Mouse (Mus musculus): ENCODE results near the gene Rabl6.

Gene Rabl6

DNA sequence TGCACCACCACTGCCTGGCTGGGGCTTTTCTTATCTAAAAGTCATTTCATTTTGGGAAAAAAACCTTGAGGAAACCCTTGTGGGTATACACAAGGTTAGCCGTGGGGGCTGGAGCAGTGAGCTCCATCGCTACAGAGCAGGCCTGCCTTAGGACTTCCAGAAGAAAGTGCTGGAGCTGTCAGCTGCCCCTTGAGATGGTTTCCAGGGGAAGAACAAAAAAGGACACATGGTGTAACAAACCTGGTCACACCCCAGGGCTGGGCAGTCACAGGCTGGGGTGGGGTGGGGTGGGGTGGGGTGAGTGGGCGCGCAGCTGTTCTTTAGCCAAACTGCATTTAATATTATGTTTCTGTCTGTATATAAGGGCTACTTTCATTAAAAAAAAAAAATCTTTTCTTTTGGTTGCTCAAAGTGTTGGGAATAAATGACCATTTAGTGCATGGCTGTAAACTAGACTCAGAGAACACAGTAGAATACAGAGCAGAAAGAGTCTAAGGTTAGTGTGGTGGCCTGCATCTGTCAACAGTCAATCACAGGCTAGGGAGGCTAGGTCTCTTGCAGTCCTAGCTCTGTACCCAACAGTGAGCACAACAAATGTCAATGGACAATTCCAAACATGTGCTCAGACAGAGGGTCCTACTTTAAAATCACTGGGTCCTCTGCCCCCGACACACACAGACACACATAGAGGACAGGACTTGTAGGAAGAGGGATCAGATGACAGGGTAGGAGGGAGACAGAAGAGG, 11.4 kb downstream of the Rabl6 start:
- no peak for DNase-seq (ENCODE audit: low read depth, low spot score)

DNA sequence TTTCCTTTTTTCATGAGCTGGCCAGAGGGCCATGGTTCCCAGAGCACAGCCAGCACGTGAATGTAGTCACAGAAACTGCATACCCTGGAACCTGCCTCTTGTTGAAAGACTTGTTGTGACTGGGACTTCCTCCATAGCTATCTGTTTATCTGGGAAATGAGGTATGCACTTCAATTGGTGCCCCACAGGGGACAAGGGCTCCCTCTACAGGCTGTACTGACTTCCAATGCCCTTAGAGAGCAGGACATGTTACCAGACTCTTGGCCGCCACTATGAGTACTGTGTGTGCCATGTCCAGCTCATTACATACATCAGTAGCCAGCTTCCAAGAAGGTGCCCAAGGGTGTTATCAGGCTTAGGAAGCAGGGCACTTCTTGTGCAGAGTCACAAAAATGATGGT, 16.5 kb downstream of the Rabl6 start:
- DNase-seq (ENCODE audit: low read depth, low spot score): peak; percentile 57

DNA sequence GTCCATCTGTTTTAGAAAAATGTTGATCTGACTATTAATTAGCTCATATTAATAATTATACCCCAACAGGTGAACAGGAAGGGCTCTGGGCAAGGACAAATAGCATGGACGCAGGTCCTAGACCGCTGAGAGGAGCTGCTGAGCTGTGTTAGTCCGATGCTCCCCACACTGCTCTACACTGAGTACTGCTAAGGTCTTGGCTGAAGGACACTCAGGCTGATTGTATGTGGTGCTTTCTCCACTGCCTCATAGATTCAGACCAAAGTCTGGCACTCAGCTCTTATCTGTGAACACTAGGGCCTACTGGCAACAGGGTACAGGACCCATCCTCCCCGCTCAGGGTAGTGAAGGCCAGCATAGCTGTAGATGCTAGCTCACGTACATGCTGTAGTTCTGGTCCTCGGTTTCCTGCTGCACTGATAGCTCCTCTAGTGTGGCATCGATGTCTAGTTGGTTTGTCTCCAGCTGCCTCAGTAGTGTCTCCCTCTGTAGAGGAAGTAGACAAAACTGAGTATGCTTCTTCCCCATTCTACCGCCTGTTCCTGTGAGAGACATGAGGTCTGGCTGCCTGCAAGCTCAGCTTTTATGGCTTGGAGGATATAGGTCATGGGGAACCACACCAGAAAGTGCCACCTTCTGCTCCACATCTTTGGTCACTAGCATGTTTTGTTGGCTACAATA, 20.0 kb downstream of the Rabl6 start:
- no peak for DNase-seq (ENCODE audit: low read depth, low spot score)

DNA sequence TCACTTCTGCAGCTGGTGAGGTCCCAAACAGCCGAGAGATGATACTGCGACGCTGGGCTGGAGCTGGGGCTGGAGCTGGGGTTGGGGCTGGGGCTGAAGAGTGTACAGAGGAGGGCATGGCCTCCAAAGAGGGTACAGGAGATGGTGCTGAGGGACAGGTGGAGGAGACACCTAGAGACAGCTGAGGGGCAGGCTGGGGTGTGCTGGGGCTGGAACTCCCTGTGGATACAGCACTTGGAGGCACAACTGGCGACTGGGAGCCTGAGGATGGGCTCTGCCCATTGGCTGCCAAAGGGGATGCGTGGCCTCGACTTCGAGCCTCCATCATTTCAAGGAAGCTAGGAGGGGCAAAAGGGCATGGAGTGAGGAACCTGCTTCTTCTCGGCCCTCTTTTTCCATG, 21.0 kb downstream of the Rabl6 start:
- DNase-seq (ENCODE audit: low read depth, low spot score): no peak

DNA sequence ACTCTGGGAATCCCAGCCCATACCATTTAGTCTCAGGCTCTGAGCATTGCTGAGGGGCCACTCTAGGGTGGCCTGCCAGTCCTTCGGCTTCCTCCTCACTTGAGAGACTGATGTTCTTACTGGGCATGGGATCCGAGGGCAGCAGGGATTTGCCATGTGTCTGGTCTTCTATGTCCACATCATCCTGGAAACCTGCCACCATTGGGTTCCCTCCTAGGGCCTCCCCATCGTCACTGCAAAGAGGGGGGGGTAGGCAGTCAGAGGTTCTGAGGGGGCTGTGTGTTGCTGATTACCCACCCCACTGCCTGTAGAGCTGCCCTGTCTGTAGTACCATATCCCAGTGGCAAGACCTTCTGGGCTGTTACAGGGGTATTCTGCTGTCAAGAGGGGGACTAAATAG, 22.7 kb downstream of the Rabl6 start:
- no peak for DNase-seq (ENCODE audit: low read depth, low spot score)

DNA sequence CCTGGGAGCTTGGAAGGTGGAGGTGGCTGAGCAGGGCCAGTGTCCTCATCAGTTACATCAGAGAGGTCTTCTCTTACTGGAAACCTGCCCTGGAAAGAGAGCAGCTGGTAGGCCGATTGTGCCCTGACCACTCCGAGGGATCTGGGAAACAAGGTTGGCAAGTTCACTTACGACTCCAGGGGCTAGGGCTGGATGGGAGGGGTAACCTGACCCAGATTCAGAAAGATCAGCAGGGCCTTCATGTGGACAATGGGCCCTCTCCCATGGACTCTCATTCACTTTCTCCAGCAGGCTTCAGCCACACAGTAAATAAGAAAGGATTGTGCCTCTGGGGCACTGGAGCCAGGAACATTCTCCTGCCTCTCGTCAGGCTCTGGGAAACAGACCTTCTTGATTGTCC, 23.5 kb downstream of the Rabl6 start:
- DNase-seq (ENCODE audit: low read depth, low spot score): no peak

DNA sequence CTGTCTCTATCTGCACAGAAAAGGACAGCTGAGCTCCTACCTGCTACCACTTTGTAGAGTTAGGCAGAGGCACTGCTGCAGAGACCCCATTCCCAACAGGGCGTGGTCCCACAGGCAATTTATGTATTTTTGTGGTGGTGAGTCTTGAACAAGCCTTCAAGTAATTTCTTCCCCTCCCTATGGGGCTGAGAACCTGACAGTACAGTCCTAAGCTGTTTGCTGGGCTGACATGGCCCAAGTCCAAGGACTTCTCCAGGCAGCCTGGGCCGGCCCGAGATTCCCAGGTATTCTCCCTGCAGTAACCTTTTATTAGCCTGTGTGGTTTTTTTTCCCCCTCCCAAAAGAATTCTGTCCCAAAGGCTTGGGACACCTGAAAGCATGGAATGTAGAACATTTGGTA, 24.2 kb downstream of the Rabl6 start:
- DNase-seq (ENCODE audit: low read depth, low spot score): no peak

DNA sequence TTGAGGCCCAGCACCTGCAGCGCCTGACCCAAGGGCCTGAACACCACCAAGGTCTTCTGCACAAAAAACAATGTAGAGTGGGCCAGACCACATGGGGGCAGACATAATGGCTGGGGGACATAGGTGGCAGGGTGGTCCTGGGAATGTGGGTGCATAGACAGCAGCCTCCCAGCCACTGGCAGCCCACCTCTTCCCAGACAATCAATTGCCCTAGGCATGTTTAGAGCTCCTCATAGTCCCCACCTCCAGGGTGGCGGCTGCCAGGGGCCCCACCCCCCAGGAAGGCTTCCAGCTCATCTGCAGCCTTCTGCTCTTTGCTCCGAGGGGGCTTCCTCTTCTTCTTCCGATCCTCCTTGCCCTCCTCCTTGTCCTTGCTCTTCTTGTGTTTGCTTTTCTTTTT, 24.8 kb downstream of the Rabl6 start:
- DNase-seq (ENCODE audit: low read depth, low spot score): no peak

DNA sequence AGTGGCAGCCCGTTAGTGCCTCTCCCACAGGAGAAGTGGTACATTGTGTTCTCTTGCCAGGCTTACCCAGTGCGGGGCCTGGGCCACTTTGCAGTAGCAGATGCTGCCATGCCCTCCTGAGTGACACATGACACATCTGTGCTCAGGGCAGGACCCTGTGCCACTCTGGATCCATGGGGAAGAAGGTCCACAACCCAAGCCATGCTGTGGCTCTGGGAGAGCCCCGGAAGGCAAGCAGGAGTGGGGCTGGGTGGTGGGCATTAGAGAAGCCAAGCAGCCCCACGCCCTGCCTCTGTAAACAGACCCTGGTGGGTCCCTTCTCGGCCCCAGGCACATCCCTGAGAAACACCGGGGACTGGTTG, 25.2 kb downstream of the Rabl6 start:
- DNase-seq (ENCODE audit: low read depth, low spot score): no peak

DNA sequence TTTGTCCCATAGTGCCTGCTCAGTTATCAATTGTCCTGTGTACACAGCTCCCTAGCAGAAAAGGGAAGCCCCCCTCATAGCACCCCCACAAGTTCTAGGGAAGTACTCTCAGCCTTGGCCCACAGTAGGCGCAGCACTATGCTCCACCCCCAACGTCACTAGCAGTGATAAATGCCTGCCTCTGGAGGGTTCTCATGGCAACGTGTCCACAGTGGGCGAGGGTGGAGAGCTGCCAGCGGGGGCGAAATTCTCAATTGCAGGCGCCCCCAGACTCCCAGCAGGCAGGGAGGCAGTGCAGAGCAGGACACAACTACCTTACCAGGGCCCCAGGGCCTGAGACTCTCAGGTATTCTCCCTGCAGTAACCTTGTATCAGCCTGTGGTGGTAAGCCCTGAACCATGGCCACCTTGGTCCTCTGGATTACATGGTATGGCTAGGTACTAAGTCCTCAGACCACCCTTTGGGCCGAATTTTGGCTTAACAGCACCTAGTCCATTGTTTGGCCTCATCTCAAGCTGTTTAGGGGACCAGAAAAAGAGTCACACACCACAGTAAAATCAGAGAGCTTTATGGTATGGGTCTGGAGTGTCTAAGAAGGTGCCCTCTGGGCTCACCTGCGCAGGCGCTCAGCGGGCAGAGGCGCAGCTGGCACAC, 25.7 kb downstream of the Rabl6 start:
- DNase-seq (ENCODE audit: low read depth, low spot score): no peak

DNA sequence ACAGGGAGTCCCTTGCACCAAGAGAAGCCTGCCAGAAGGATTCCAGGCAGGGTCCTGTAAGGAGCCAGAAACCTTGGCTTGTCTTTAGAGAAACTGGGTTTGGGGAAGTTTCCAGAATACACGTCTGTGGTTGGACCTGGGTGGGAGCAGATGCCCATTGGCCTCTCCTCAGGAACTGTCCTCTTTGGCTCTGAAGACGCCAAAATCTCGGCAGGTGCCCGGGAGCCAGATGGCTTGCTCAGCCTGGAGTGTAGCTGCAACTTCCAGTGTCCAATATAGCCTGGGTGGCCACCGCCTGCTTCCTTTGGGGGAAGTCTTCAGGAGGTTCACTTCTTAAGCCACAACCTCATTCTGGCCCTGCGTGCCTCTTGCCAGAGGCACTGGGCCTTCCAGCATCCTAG, 26.4 kb downstream of the Rabl6 start:
- no peak for DNase-seq (ENCODE audit: low read depth, low spot score)

DNA sequence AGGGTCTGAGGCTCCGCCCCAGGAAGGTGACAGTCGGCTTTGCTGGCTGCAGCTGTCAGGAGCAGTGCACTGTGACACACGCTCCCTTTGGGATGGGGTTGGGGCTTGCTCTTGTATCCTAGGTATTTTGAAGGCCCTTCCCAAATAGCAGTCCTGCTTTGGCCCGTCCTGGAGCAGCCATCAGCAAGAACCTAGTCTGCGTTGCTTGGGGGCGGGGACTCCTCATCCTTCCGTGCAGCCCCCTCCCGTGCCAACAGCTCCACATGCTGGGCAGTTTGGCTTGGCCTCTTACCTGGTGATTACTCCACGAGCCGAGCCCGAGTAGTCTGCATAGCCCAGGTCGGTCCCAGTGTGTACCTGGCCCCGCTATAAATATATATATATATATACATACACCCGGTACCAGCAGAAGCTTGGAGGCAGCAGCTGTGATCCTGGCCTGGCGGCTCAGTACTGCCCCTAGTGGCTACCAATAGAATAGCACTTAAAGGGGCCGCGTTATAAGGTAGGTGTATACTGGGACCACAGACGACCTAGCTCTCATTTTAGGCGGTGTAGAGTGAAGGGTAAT, 26.9 kb downstream of the Rabl6 start, which contains the start of gene Ajm1:
TSS of gene Ajm1 (minus strand) at position 464 of the 571 bp plus-strand sequence.
- DNase-seq (ENCODE audit: low read depth, low spot score): peak; percentile 63

DNA sequence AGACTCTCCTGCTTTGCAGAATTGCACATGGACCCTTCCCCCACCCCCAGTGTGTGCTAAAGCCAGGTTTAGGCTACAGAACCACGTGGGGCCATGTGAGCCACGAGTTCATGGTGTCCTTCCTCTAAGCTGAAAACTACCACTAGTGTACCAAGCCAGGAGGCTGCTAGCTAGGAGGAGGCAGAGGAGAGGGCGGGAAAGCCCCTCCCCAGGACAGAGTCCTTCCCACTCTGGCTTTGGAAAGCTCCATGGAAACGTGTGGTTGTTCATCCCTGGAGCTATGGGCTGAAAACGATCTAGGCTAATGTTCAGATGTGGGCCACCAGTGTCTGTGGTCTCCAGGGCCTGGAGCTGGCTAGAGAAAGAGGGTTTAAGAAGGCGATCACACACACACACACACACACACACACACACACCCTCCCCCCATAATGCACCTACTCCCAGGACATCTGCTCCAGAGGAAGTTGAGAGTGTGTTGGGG, 27.7 kb downstream of the Rabl6 start:
- DNase-seq (ENCODE audit: low read depth, low spot score): no peak

DNA sequence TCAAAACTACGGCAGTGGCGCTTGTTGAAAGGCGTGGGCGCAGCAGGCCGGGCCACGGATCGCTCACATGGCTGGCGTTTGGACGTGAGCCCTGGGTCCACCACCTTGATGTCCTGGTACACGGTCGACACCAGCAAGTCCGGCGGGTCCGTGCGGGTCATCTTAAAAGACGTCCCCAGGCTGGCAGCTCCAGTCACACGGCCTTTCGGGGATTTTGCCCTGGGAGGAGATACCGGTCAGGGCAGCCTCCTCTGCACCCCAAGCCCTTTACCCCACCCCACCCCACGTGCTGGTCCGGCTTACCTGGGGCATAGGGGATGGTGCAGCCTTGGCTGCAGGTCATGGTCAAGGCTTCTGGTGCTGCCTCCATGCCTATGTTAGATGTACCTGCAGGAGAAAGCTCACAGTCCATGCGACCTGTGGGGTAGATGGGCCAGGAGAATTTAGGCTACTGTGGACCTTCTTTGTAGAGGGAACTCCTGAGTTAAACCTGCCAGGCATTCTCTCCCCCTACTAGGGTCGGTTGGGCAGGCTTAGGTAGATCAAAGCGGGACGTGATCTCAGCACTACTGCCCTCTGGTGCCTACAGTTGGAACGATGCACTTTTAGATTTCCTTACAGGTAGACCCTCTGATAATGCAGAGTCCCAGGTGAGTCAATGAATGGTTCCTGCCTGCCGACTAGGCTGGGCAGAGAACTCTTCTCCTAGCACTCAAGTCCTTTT, 28.4 kb downstream of the Rabl6 start:
- DNase-seq (ENCODE audit: low read depth, low spot score): peak; percentile 87

DNA sequence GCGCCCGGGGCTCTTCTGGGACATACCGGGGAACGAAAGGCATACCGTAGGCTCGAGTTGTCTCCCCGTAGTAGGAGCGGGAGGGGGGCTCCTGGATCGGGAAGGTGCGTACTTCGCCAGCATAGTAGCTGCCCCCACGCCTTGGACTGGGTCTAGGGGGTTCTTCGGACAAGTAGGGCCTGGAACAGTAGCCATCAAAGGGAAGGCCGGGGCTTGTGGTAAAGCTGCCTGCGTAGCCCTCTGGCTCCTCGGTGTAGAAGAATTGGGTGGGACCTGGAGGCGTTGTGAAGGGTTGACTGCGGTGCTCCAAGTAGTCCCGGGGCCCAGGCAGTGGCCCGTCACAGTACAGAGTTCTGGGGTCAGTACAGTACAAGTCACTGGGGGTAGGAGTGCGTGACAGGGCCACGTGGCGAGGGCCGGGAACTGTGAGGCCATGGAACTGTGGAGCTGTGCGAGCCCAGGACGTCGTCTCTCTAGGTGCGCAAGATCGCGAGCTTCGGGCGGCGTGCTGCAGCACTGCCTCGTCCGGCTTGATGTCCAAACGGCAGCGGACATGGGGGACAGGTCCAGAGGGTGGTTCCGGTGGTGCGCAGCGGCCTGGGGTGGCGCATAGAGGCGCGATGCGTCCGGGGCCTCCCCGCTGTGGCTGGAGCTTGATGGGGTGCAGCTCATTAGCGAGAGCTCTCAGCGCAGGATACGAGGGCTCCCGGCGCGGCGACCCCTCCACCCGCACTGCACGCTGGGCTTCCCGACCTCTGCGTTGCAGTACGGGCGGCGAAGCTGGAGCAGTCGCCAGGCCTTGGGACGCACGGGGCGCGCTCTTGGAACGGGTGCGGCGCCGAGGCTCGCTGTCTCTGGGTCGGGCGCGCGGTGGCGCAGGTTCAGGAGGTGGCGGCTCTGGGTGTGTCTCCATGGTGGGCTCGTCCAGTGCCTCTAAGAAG, 29.3 kb downstream of the Rabl6 start:
- peak; percentile 34 for DNase-seq (ENCODE audit: low read depth, low spot score)

DNA sequence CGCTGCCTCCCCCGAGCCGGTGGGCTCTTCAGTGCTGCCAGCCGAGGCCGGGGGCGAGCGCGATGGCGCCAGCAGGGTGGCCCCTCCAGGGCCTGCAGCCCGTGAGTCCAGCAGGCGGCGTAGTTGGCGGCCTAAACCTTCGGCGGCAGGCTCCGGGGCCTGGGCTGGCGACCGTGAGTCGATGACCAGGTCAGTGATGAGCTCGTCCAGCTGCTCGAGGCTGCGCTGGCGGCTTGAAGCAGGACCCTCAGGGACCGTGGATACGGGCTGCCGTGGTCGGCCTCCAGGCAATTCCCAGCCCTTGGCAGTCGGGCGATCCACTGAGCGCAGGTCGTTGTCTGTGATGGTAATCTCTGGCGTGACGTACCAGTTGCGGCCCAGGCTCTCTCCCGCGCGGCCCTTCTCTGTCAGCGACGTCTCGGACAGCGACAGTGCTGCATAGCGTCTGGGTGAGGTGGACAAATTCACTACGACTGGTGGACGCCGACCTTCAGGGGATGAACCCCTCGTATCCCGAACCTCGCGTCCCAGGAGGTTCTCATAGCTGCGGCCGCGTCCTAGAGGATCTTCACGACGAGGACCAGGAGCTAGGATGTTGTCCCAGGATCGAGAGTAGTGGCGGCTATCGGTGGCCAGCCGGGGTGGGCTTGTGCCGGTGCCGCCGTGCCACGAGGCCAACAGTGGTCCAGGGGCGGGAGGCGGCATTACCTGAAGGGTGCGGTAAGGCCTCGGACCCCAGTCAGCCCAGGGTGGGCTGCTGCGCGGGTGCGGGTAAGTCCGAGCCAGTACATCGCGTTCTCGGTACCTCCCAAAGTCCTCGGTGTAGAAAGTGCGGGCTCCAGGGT, 30.1 kb downstream of the Rabl6 start:
- DNase-seq (ENCODE audit: low read depth, low spot score): peak; percentile 26

DNA sequence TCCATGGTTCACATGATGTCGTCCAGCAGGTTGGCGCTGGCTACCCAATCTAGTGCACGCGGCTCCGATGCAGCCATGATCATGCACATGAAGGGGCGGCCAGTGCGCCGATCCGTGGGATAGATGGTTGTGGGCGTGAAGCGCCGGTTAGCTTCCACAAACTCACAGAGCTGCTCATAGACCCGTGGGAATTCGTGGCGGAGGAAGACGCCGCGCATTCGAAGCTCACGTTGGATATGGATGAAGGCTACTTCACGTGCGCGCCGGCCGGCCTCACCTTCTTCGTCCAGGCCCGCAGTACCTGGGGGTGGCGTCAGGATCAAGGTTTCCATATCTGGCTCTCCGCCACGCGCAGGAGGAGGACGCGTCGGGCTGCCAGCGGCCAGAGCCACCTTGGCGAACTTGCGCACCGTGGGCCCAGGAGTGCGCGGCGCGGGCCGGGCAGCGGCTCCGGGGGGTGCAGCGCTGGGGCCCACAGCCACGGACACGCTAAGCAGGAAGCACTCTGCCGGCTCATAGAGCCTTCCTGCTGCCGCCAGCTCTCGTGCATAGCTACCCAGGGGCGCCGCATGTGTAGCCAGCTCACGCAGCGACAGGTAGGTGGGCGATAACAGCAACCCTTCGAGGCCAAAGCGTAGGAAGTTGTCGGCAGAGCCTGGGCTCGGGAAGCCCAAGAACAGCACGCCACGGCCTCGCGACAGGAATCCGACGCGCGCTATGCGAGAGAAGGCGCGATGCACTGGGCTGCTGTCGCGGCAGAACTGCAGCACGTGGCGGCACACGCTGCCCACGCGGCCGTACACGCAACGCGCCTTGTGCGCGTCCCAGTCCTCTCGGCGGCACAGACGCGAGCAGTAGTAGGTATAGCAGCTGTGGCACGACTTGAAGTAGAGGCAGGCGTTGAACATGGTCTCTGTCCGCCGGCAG, 31.1 kb downstream of the Rabl6 start:
- peak; percentile 38 for DNase-seq (ENCODE audit: low read depth, low spot score)

DNA sequence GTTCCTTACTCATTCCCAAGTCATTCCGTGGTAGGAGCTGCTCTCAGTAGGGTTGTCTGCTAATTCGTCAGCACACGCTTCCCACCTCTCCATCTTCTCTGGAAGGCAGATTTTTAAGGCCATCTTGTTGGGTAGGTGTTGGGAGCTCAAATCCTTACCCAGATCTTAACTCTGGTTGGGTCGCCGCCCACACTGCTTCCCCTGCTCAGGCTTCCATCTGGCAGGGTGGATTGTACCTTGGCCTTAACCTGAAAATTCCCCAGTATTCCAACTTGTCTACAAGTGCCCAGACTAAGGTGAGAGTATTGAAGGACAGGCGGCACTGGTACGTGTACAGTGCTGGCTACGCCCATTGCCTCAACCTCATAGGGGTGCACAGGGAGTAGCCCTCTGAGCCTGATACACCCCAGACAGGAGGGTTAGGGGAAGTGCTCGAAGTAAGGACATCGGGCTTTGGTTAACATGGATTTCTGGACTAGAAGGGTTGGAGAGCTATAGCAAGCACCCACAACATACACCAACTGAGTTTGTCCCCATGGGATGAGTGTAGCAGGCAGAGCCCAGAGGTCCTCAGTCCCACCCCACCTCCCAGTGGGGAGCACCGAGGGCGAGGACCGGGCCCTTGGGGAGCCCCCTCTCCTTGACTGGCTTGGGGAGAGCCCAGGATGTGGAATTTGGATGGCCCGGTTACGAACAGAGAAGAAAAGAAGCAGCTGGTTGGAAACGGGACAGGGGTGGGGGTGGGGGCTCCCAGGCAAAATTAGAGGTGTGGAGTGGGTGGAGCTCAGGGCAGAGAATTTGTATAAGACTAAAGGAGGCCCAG, 32.1 kb downstream of the Rabl6 start:
- no peak for DNase-seq (ENCODE audit: low read depth, low spot score)
